ENCODE assay signal across 22 mouse cellular contexts in genomic region chr14:113026194-113026593, GRCm38 (mm10).
"Had no signal": no experiment of that assay in that cellular context is flagged by ENCODE, and none has a peak within 500 bp of the region (broad histone marks: within the 10 kb centered on the region; RNA-seq: fewer than 3 reads in every experiment).

No protein-coding gene starts in this region.

- H3K36me3 ChIP-seq: kidney, embryonic 15.5 days; limb, embryonic 12.5 days; liver, embryonic 12.5 days; liver, embryonic 15.5 days; lung, embryonic 15.5 days; midbrain, embryonic 10.5 days; midbrain, embryonic 13.5 days; neural tube, embryonic 13.5 days had no signal

- H3K9me3 ChIP-seq: kidney, embryonic 15.5 days; limb, embryonic 12.5 days; liver, embryonic 12.5 days; liver, embryonic 15.5 days; lung, embryonic 15.5 days; megakaryocyte, embryonic 14.5 days; midbrain, embryonic 10.5 days; midbrain, embryonic 13.5 days; neural tube, embryonic 13.5 days had no signal

- H3K27me3 ChIP-seq: kidney, embryonic 15.5 days; limb, embryonic 12.5 days; liver, embryonic 12.5 days; liver, embryonic 15.5 days; lung, embryonic 15.5 days; megakaryocyte, embryonic 14.5 days; midbrain, embryonic 13.5 days; neural tube, embryonic 13.5 days had no signal

- H3K27ac ChIP-seq: kidney, embryonic 15.5 days; left cerebral cortex, adult 2 months; limb, embryonic 12.5 days; liver, embryonic 12.5 days; liver, embryonic 15.5 days; lung, embryonic 15.5 days; midbrain, embryonic 10.5 days; midbrain, embryonic 13.5 days; neural tube, embryonic 13.5 days; stomach, postnatal 0 days had no signal

- H3K4me2 ChIP-seq: kidney, embryonic 15.5 days; limb, embryonic 12.5 days; liver, embryonic 12.5 days; liver, embryonic 15.5 days; lung, embryonic 15.5 days; midbrain, embryonic 13.5 days; neural tube, embryonic 13.5 days had no signal

- ATAC-seq: liver, embryonic 12.5 days; midbrain, embryonic 13.5 days; midbrain, embryonic 16.5 days had no signal

- H3K4me1 ChIP-seq: kidney, embryonic 15.5 days; limb, embryonic 12.5 days; liver, embryonic 12.5 days; liver, embryonic 15.5 days; lung, embryonic 15.5 days; megakaryocyte, embryonic 14.5 days; midbrain, embryonic 10.5 days; midbrain, embryonic 13.5 days; neural tube, embryonic 13.5 days had no signal

- H3K9ac ChIP-seq: kidney, embryonic 15.5 days; limb, embryonic 12.5 days; liver, embryonic 12.5 days; liver, embryonic 15.5 days; lung, embryonic 15.5 days; midbrain, embryonic 13.5 days; neural tube, embryonic 13.5 days had no signal

- H3K4me3 ChIP-seq: kidney, embryonic 15.5 days; left cerebral cortex, adult 2 months; limb, embryonic 12.5 days; liver, embryonic 12.5 days; liver, embryonic 15.5 days; lung, embryonic 15.5 days; megakaryocyte, embryonic 14.5 days; midbrain, embryonic 10.5 days; midbrain, embryonic 13.5 days; myocyte; neural tube, embryonic 13.5 days had no signal

- DNase-seq: kidney, adult 8-10 months; kidney, postnatal 10 days; kidney, postnatal 36 days; layer of hippocampus, postnatal 36 days; liver; lung, adult 18-20 months; lung, postnatal 10 days; lung, postnatal 36 days; thymus, postnatal 25 days had no signal
